Mouse (Mus musculus) MEL (cell line): Measurements from ENCODE around the gene Gpr137.

Source experiments
- E2F4 ChIP-seq: IDR thresholded peaks from 2 replicates; pipeline ENCODE4 v1.6.1; 2011; ENCODE audit warnings: low read depth, low read length, improper control_type of control experiment, borderline replicate concordance
- EP300 ChIP-seq, 2 experiments: IDR thresholded peaks; 2 replicates each; pipeline ENCODE4 v1.6.1; 2011; ENCODE audit warnings: improper control_type of control experiment in 2 of 2, low read length in 2 of 2, low read depth in 1 of 2, mild to moderate bottlenecking in 1 of 2

- TF ChIP-seq EP300 (IDR thresholded peaks at IDR 0.05; ENCODE audit: low read depth in 1 of 2, low read length in 2 of 2) (no peak), E2F4 (no peak)
Measured at GRCm38 (mm10) chr19:6942764-6943163, 484 bp upstream of the Gpr137 start.
